Mouse (Mus musculus) G1E (cell line): ENCODE measurements around the gene Kmt5a.

Experiments used
- CTCF ChIP-seq: IDR thresholded peaks from 2 replicates; pipeline ENCODE4 v1.5.1; 2012; ENCODE audit warnings: low read depth, low read length, inconsistent platforms, mixed read lengths
- GATA1 ChIP-seq: IDR thresholded peaks from 2 replicates; pipeline ENCODE4 v1.6.1; 2012; ENCODE audit warnings: borderline replicate concordance, low read length, inconsistent platforms, mixed read lengths
- POLR2AphosphoS5 ChIP-seq: IDR thresholded peaks from 2 replicates; pipeline ENCODE4 v1.6.1; 2012; ENCODE audit warnings: low read depth, low read length, inconsistent platforms; ENCODE audit not compliant: insufficient replicate concordance
- TAL1 ChIP-seq: conservative IDR thresholded peaks from 2 replicates; pipeline ENCODE4 v1.6.1; 2012; ENCODE audit warnings: low read depth, low read length, inconsistent platforms, mixed read lengths

DNA sequence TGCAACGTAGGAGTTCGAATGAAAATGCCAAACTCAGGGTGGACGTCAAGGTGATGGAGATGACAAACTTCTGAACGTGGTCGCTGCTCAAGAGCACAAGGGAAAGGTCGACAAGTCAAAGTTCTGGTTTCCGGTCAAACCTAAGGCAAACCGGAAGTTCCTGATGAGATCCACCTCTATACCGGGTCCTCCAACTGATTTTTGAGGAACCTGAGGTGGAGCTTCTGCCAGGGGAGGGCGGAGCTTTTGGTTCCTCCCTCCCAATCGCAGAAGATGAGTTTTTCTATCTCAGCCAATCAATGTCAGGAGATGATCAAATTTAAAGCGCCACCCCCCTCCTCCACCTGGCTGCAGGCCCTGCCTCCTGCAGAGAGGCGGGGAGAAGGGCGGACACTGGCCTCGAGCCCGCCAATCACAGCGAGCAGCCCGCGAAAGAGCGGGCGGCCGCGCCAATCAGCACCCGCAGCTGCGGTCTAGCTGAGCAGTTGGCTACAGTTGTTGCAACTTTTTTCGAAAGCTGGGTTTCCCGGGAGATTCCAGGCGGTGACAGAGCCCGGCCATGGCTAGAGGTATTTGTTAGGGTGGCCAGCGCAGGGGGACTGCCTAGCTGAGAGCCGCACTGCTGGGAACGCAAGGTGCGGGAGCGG is at the start of gene Kmt5a:
- TF ChIP-seq CTCF (no peak), GATA1 (no peak), TAL1 (no peak), POLR2AphosphoS5 (no peak)
